Mouse (Mus musculus) heart, embryonic 14.5 days (tissue): ENCODE results near the gene Six5. TPM values are rescaled to one million over a fixed set of nuclear protein-coding genes. Genes with fewer than 3 reads are reported as not detected.
A peak's percentile ranks its signal among the peaks of the same experiment; 100 is the strongest.

ENCODE experiments used
- ATAC-seq: fragments of 200-750 bp; cut with Nextera tagmentation; 2 replicates; pipeline ENCODE4 v1.8.0; 2017; ENCODE audit warnings: low read depth, moderate TSS enrichment; ENCODE audit not compliant: insufficient number of reproducible peaks, insufficient read depth, low FRiP score
- H3K27ac ChIP-seq, 2 experiments: fragments of 200-500 bp in 1 of 2; fragments of 300-500 bp in 1 of 2; sonication (generic) in 1 of 2; replicated peaks in 1 of 2; 2 replicates each; pipeline ENCODE4 v1.5.1; 2012 to 2014; ENCODE audit warnings: low read depth in 2 of 2, low read length in 2 of 2, control low read depth in 1 of 2, mild to moderate bottlenecking in 1 of 2, mixed read lengths in 1 of 2; ENCODE audit not compliant: control insufficient read depth in 1 of 2, insufficient read depth in 1 of 2
- H3K27me3 ChIP-seq: fragments of 300-500 bp; sonication (generic); 2 replicates; pipeline ENCODE4 v1.6.1; 2014; ENCODE audit warnings: mild to moderate bottlenecking, low read length, control low read depth; ENCODE audit not compliant: control insufficient read depth, insufficient read depth
- H3K36me3 ChIP-seq: fragments of 300-500 bp; sonication (generic); 2 replicates; pipeline ENCODE4 v1.6.1; 2014; ENCODE audit warnings: mild to moderate bottlenecking, control low read depth, low read length, mixed read lengths; ENCODE audit not compliant: control insufficient read depth, insufficient read depth
- H3K4me1 ChIP-seq, 2 experiments: fragments of 200-500 bp in 1 of 2; fragments of 300-500 bp in 1 of 2; sonication (generic) in 1 of 2; 2 replicates each; pipeline ENCODE4 v1.6.1; 2012 to 2014; ENCODE audit warnings: low read length in 2 of 2, control low read depth in 1 of 2, mixed read lengths in 1 of 2; ENCODE audit not compliant: control insufficient read depth in 2 of 2, insufficient read depth in 2 of 2
- H3K4me2 ChIP-seq: fragments of 300-500 bp; sonication (generic); 2 replicates; pipeline ENCODE4 v1.6.1; 2014; ENCODE audit warnings: mild to moderate bottlenecking, low read length
- H3K4me3 ChIP-seq, 2 experiments: fragments of 200-500 bp in 1 of 2; fragments of 300-500 bp in 1 of 2; sonication (generic) in 1 of 2; 2 replicates each; pipeline ENCODE4 v1.5.1; 2012 to 2014; ENCODE audit warnings: low read length in 2 of 2, mild to moderate bottlenecking in 2 of 2, control low read depth in 1 of 2, low read depth in 1 of 2, moderate library complexity in 1 of 2; ENCODE audit not compliant: control insufficient read depth in 1 of 2, insufficient read depth in 1 of 2
- H3K9ac ChIP-seq: fragments of 300-500 bp; sonication (generic); 2 replicates; pipeline ENCODE4 v1.6.1; 2014; ENCODE audit warnings: mild to moderate bottlenecking, low read length
- H3K9me3 ChIP-seq: fragments of 300-500 bp; sonication (generic); 2 replicates; pipeline ENCODE4 v1.6.1; 2016; ENCODE audit warnings: low read length, control low read depth; ENCODE audit not compliant: control insufficient read depth
- WGBS: fragments of 180-500 bp; shearing (Covaris S2); extraction: QIAGEN DNeasy Blood & Tissue Kit; methylation state at CpG from one replicate; pipeline ENCODE4 v1.1.7; 2014; 5-methylcytosine and 5-hydroxymethylcytosine counted together
- polyA plus RNA-seq: library from polyadenylated mRNA; unstranded; fragments of >200 nt; fragmentation: Nextera tagmentation; extraction: Ambion mirVana; gene quantifications from 2 replicates; pipeline ENCODE4 v1.2.1, GENCODE M21; 2014

Six5 gene
- polyA plus RNA-seq, 1 experiment from 2014 or later = 8.3 TPM

- H3K36me3 ChIP-seq = peaks cover 65% of the 10 kb centered on the region
- no peaks in the 10 kb centered on the region for H3K27me3 ChIP-seq
- H3K4me1 ChIP-seq = peaks cover 35 to 51% of the 10 kb centered on the region in 2 experiments
- ATAC-seq = peak; percentile 57
- H3K4me2 ChIP-seq = peak within 1 kb of the TSS; percentile 55
- peak within 1 kb of the TSS; percentile 64 for H3K9ac ChIP-seq
- peak within 1 kb of the TSS; percentile 29 to 30 for H3K4me3 ChIP-seq
- H3K9me3 ChIP-seq = no peaks in the 10 kb centered on the region
- peak within 1 kb of the TSS; percentile 78 for H3K27ac ChIP-seq
- 19% methylated on average over 10 of the region's 10 CpGs for WGBS
These were observed 10.7 kb upstream of the Six5 start, which contains the start of gene Dmpk for GRCm38 (mm10) chr7:19083701-19084100. TSS of gene Dmpk (plus strand) at chr7:19083849.

DNA sequence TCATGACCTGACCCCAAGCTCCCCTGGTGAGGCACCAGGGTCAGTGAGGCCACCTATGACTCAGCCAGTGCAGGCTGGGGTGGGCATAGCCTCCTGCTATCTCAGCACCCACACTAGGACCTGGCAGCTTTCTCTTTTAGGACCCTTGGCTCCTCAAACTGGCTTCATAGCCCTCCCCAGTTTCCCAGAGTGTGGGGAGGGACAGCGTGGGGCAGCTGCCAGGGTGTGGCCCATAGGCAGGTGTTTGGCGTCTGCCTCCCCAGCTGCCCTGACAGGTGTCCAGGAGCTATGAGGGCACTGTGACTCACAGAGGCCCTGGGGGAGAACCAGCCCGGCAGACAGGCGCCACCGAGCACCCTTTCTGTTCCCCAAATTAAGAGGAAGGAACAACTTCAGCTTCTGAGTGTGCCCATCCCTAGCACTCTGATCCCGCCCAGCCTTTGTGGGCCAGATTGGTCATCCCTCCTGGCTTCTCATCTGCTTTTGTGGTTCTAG lies 10.1 kb upstream of the Six5 start:
- H3K9ac ChIP-seq = peak overlapping the region; percentile 64
- ATAC-seq = no peak
- 67% methylated on average over 6 of the region's 6 CpGs for WGBS
- peak overlapping the region; percentile 29 to 30 for H3K4me3 ChIP-seq
- H3K9me3 ChIP-seq = no peaks in the 10 kb centered on the region
- peaks cover 35 to 51% of the 10 kb centered on the region in 2 experiments for H3K4me1 ChIP-seq
- H3K27me3 ChIP-seq = no peaks in the 10 kb centered on the region
- H3K36me3 ChIP-seq = peaks cover 65% of the 10 kb centered on the region
- peak overlapping the region; percentile 55 for H3K4me2 ChIP-seq
- peak overlapping the region; percentile 50 to 78 for H3K27ac ChIP-seq

DNA sequence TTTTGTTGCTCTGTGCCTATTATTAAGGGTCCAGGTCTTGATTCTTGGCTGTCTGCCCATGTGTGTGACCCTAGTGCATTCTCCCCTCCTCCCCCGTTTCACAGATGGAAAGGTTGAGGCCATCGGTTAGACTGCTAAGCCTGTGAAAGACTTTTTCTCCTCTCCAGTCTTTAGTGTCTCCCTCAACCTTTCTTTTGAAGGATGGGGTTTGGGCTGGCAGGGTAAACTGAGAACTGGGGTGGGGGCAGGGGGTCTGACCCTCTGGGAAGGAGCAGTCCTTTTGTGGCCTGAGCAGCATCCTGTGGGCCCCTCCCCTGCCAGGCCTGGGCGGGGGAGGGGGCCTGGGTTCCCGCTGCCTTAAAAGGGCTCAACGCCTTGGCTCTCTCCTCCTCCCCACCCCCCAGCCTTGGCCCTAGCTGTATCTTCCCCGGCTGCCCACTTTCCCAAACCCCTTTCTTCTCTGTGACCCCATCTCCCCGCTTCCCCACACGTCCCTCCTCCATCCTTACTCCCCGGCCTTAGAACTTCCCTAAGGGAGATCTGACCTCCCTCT lies 9.4 kb upstream of the Six5 start:
- Histone ChIP-seq H3K4me3 (0 out of 4 replicates have a peak overlapping the region, but pooled peaks of 1 of the 2 experiments have one; percentile 2), H3K27me3 (no peaks in the 10 kb centered on the region), H3K4me2 (peak overlapping the region; percentile 55), H3K9ac (peak overlapping the region; percentile 48), H3K36me3 (peaks cover 65% of the 10 kb centered on the region), H3K4me1 (peaks cover 35 to 47% of the 10 kb centered on the region in 2 experiments), H3K9me3 (no peaks in the 10 kb centered on the region), H3K27ac (peak overlapping the region in 1 of 2 experiments; percentile 78; a peak in 2 of 4 replicates)
- ATAC-seq = no peak
- 21% methylated on average over 9 of the region's 9 CpGs for WGBS

GRCm38 (mm10) chr7:19085495-19085894 lies 8.9 kb upstream of the Six5 start:
- peaks cover 35 to 47% of the 10 kb centered on the region in 2 experiments for H3K4me1 ChIP-seq
- H3K4me2 ChIP-seq = peak overlapping the region; percentile 55

GRCm38 (mm10) chr7:19086042-19086441 lies 8.4 kb upstream of the Six5 start:
- ATAC-seq = no peak
- peak overlapping the region; percentile 55 for H3K4me2 ChIP-seq
- peaks cover 64% of the 10 kb centered on the region for H3K36me3 ChIP-seq
- peaks cover 35 to 47% of the 10 kb centered on the region in 2 experiments for H3K4me1 ChIP-seq
- no peaks in the 10 kb centered on the region for H3K9me3 ChIP-seq
- WGBS = 9% methylated on average over 14 of the region's 14 CpGs
- H3K27me3 ChIP-seq = no peaks in the 10 kb centered on the region
- peak overlapping the region; percentile 48 for H3K9ac ChIP-seq
- H3K4me3 ChIP-seq = no peak overlapping the region
- H3K27ac ChIP-seq = 0 out of 4 replicates have a peak overlapping the region, but pooled peaks of 1 of the 2 experiments have one; percentile 46

More at GRCm38 (mm10) chr7:19085495-19085894, 8.9 kb upstream of the Six5 start:
- peak overlapping the region; percentile 48 for H3K9ac ChIP-seq
- no peaks in the 10 kb centered on the region for H3K9me3 ChIP-seq
- no peaks in the 10 kb centered on the region for H3K27me3 ChIP-seq
- ATAC-seq = no peak
- H3K36me3 ChIP-seq = peaks cover 64% of the 10 kb centered on the region
- H3K4me3 ChIP-seq = no peak overlapping the region
- WGBS = 8% methylated on average over 6 of the region's 6 CpGs
- H3K27ac ChIP-seq = peak overlapping the region in 1 of 2 experiments; percentile 46; a peak in 2 of 4 replicates

GRCm38 (mm10) chr7:19086760-19087159 lies 7.6 kb upstream of the Six5 start:
- H3K36me3 ChIP-seq = peaks cover 62% of the 10 kb centered on the region
- WGBS = 71% methylated on average over 18 of the region's 18 CpGs
- H3K9me3 ChIP-seq = no peaks in the 10 kb centered on the region
- ATAC-seq = no peak
- H3K9ac ChIP-seq = no peak overlapping the region
- H3K27me3 ChIP-seq = no peaks in the 10 kb centered on the region
- no peak overlapping the region for H3K27ac ChIP-seq
- H3K4me3 ChIP-seq = no peak overlapping the region
- no peak overlapping the region for H3K4me2 ChIP-seq
- peaks cover 36 to 49% of the 10 kb centered on the region in 2 experiments for H3K4me1 ChIP-seq

DNA sequence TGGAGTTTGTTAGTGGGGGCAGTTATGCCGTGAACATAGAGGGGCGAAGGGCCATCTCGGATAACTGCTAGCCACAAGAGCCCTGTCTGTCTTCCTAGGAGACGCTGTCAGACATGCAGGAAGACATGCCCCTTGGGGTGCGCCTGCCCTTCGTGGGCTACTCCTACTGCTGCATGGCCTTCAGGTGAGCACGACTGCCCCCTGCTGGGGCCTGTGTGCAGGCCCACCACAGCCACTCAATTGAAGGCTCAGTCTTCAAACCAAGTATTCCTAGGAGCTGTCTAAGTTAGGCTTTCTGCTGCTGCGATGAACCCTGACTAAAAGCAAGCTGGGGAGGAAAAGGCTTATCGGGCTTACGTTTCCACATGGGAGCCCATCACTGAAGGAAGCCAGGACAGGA lies 5.6 kb upstream of the Six5 start:
- Histone ChIP-seq H3K9ac (no peak overlapping the region), H3K4me2 (no peak overlapping the region), H3K9me3 (no peaks in the 10 kb centered on the region), H3K27ac (no peak overlapping the region), H3K4me1 (peaks cover 40 to 46% of the 10 kb centered on the region in 2 experiments), H3K27me3 (no peaks in the 10 kb centered on the region), H3K4me3 (no peak overlapping the region), H3K36me3 (peaks cover 51% of the 10 kb centered on the region)
- 35% methylated on average over 10 of the region's 10 CpGs for WGBS
- no peak for ATAC-seq
